Mouse (Mus musculus): ENCODE results near the gene Afmid. TPM values are rescaled to one million over a fixed set of nuclear protein-coding genes. Genes with fewer than 3 reads are reported as not detected.

Gene Afmid
- polyA plus RNA-seq (2012; rRNA removed) (7.1 and 7.6 TPM in 2 replicates), polyA plus RNA-seq (2014; fragmentation: Nextera tagmentation; extraction: Ambion mirVana) (7.5 and 9.8 TPM in 2 replicates)

DNA sequence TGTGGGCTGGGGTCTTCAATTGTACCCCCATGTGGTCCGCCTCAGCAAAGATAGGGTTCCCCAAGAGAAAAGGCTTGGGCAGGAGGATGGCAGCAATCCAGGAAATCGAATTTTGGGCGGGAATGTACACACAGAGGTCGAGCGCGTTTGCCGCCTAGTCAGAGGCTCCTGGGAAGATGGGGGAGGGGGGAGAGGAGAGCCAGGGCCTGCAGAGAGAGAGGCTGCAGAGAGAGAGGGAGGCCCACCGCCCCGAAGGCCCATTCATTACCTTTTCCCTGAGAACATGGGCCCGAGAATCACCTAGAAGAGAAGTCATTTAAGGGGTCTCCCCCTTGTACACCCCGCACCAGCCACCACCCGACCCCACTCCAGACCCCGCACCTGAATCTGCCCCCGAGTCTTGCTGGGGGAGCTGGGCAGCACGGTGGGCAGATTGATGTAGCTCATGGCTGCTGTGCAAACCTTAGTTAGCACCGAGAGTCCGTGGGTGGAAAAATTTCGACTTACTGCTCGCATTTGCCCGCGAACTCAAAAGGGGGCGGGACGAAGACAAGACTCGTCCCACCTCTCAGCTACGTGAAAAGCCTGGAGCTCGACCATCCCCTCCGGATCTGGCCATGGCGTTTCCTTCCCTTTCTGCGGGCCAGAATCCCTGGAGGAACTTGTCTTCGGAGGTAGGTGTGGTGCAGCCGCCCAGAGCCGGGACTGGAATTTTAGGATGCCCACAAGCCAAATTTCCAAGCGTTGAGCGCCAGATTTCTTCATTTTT is at the start of gene Afmid, which contains the start of gene Tk1:
Gene Afmid, plus strand, starts transcription at position 592 of the 769 bp plus-strand sequence.
Gene Tk1, minus strand, starts transcription at position 760 of the 769 bp plus-strand sequence.
- DNase-seq (ENCODE audit: low read depth in 3 of 3, low spot score in 3 of 3) (peak; percentile 76 to 83 (median 78)), ATAC-seq (ENCODE audit: insufficient read depth) (peak; percentile 68)
- Histone ChIP-seq H3K9me3 (ENCODE audit: control insufficient read depth, low read length) (no peaks in the 10 kb centered on the region), H3K36me3 (replicated peaks; ENCODE audit: control insufficient read depth, insufficient read depth, low read depth) (peaks cover 36% of the 10 kb centered on the region), H3K27ac (peak within 1 kb of the TSS; percentile 93), H3K9ac (replicated peaks) (peak within 1 kb of the TSS; percentile 99), H3K27me3 (ENCODE audit: control insufficient read depth, insufficient read depth, low read length) (no peaks in the 10 kb centered on the region), H3K4me1 (replicated peaks; ENCODE audit: control insufficient read depth in 2 of 2, insufficient read depth in 2 of 2, low read length in 1 of 2) (peaks cover 46 to 60% of the 10 kb centered on the region in 2 experiments), H3K4me2 (ENCODE audit: low read depth) (peak within 1 kb of the TSS; percentile 90), H3K4me3 (ENCODE audit: insufficient read depth in 1 of 2, low read depth in 2 of 2, low read length in 2 of 2) (peak within 1 kb of the TSS; percentile 90 to 95)
- TF ChIP-seq EP300 (IDR thresholded peaks at IDR 0.05; ENCODE audit: low read depth) (0 out of 2 replicates have a peak, but pooled peaks have one; percentile 6), CTCF (IDR thresholded peaks at IDR 0.05; ENCODE audit: low read depth) (no peak)
- under 1% methylated on average over 34 of the region's 34 CpGs for WGBS (ENCODE audit: insufficient replicate concordance)

DNA sequence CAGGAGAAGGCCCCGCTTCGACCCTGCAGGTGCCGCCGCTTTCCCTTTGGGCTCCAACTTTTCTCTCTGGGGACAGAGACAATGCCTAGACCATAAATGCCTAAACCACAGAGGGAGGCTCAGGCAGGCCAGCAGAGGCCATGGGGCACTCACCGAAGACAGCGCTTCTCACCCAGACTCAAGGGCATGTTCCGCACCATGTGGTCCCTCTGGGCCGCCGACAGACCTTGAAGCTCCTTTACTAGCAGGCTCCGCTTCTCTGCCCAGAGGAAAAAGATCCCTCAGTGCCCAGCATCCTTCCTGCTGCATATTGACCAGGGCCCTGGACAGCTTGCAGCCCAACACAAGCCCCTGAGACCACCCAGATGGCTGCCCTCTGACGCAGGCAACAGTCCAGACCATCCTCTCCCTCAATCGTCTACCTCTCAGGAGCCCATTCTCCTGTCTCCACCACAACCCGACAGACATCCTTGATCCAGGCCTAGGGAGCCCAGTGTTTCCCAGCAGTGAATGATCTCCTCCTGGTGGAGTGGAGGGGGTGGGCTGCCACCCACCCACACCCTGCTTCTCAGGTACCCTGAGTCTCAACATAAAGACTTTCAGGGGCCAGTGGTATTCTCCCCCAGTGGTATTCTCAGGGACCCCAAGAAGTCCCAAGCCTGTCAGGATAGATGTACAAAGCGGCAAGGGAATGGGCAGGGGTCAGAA is 49.5 kb upstream of the Afmid start:
- H3K4me1 ChIP-seq (replicated peaks; ENCODE audit: control insufficient read depth in 2 of 2, insufficient read depth in 2 of 2, low read length in 1 of 2), result peaks cover 8 to 12% of the 10 kb centered on the region in 2 experiments; a peak in 3 of 4 replicates
- no peak for TF ChIP-seq EP300 (IDR thresholded peaks at IDR 0.05; ENCODE audit: low read depth)
- TF ChIP-seq CTCF (IDR thresholded peaks at IDR 0.05; ENCODE audit: low read depth), result no peak
- H3K4me3 ChIP-seq (ENCODE audit: insufficient read depth in 1 of 2, low read depth in 2 of 2, low read length in 2 of 2), result no peak overlapping the region
- H3K9ac ChIP-seq (replicated peaks), result no peak overlapping the region
- ATAC-seq (ENCODE audit: insufficient read depth) (no peak), DNase-seq (ENCODE audit: low read depth in 3 of 3, low spot score in 3 of 3) (no peak)
- no peaks in the 10 kb centered on the region for H3K27me3 ChIP-seq (ENCODE audit: control insufficient read depth, insufficient read depth, low read length)
- no peak overlapping the region for H3K27ac ChIP-seq
- no peaks in the 10 kb centered on the region for H3K9me3 ChIP-seq (ENCODE audit: control insufficient read depth, low read length)
- 92% methylated on average over 14 of the region's 14 CpGs for whole genome bisulfite sequencing (ENCODE audit: insufficient replicate concordance)
- no peak overlapping the region for H3K4me2 ChIP-seq (ENCODE audit: low read depth)
- H3K36me3 ChIP-seq (replicated peaks; ENCODE audit: control insufficient read depth, insufficient read depth, low read depth), result peaks cover 67% of the 10 kb centered on the region

DNA sequence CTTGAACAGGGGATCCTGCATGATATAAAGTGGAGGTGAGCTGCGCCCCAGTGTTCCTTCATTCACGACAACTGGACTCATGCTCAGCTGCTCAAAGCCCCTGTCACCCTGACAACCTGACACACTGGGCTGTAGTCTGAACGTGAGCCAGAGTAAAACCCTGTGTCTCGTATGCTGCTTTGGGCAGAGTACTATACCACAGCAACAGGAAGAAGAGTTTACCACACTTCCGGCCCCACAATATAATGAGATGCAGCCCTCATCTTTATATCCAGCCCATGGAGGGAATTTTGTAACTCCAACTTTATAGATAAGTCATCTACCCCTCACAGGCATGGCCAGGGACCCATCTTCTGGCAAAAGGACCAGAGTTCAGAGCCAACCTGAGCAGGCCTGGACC is 48.6 kb upstream of the Afmid start:
- Histone ChIP-seq H3K27me3 (ENCODE audit: control insufficient read depth, insufficient read depth, low read length) (no peaks in the 10 kb centered on the region), H3K27ac (no peak overlapping the region), H3K4me1 (replicated peaks; ENCODE audit: control insufficient read depth in 2 of 2, insufficient read depth in 2 of 2, low read length in 1 of 2) (peaks cover 8 to 17% of the 10 kb centered on the region in 2 experiments; a peak in 3 of 4 replicates), H3K36me3 (replicated peaks; ENCODE audit: control insufficient read depth, insufficient read depth, low read depth) (peaks cover 60% of the 10 kb centered on the region), H3K4me2 (ENCODE audit: low read depth) (no peak overlapping the region; the same call in 1 of the 2 replicates), H3K9ac (replicated peaks) (no peak overlapping the region), H3K4me3 (ENCODE audit: insufficient read depth in 1 of 2, low read depth in 2 of 2, low read length in 2 of 2) (no peak overlapping the region), H3K9me3 (ENCODE audit: control insufficient read depth, low read length) (no peaks in the 10 kb centered on the region)
- DNase-seq (ENCODE audit: low read depth in 3 of 3, low spot score in 3 of 3), result no peak
- no peak for ATAC-seq (ENCODE audit: insufficient read depth)
- no peak for TF ChIP-seq EP300 (IDR thresholded peaks at IDR 0.05; ENCODE audit: low read depth)
- no peak for TF ChIP-seq CTCF (IDR thresholded peaks at IDR 0.05; ENCODE audit: low read depth)
- 86% methylated on average over 5 of the region's 5 CpGs for WGBS (ENCODE audit: insufficient replicate concordance)

DNA sequence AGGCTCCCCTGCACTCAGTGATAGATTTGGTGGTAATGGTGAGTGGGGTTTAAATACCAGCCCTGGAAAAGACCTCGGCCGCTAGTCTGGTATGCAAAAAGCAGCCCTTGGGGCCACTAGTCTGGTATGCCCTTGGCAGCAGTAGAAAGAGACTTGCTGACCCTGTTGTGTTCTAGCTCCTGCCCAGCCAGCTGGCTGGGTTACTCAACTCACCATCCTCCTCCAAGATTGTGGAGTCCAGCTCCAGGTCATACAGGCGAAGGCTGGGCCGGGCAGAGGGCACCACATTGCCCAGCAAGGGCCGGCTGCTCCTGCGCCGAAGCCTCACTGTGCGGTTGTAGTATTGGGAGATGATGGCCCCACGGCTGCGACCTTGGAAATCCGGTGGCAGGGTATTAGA is 47.7 kb upstream of the Afmid start:
- ATAC-seq (ENCODE audit: insufficient read depth), result no peak
- 91% methylated on average over 11 of the region's 11 CpGs for WGBS (ENCODE audit: insufficient replicate concordance)
- peak overlapping the region in 1 of 2 experiments; percentile 81; a peak in 2 of 4 replicates for H3K4me3 ChIP-seq (ENCODE audit: insufficient read depth in 1 of 2, low read depth in 2 of 2, low read length in 2 of 2)

More for the DNA sequence above, 47.7 kb upstream of the Afmid start:
- H3K9me3 ChIP-seq (ENCODE audit: control insufficient read depth, low read length), result no peaks in the 10 kb centered on the region
- peak overlapping the region; percentile 98 for H3K4me2 ChIP-seq (ENCODE audit: low read depth)
- peaks cover 54% of the 10 kb centered on the region for H3K36me3 ChIP-seq (replicated peaks; ENCODE audit: control insufficient read depth, insufficient read depth, low read depth)
- no peak for TF ChIP-seq EP300 (IDR thresholded peaks at IDR 0.05; ENCODE audit: low read depth)
- TF ChIP-seq CTCF (IDR thresholded peaks at IDR 0.05; ENCODE audit: low read depth), result no peak
- no peak for DNase-seq (ENCODE audit: low read depth in 3 of 3, low spot score in 3 of 3)
- peak overlapping the region; percentile 99 for H3K9ac ChIP-seq (replicated peaks)
- no peaks in the 10 kb centered on the region for H3K27me3 ChIP-seq (ENCODE audit: control insufficient read depth, insufficient read depth, low read length)
- peaks cover 8 to 17% of the 10 kb centered on the region in 2 experiments; a peak in 3 of 4 replicates for H3K4me1 ChIP-seq (replicated peaks; ENCODE audit: control insufficient read depth in 2 of 2, insufficient read depth in 2 of 2, low read length in 1 of 2)
- H3K27ac ChIP-seq, result no peak overlapping the region
